Mouse (Mus musculus): Measurements from ENCODE around the gene Zbtb32. TPM values are rescaled to one million over a fixed set of nuclear protein-coding genes. Genes with fewer than 3 reads are reported as not detected.

Gene Zbtb32
- total and polyA plus RNA-seq, 3 experiments, result 173 to 183 (median 178) TPM

GRCm38 (mm10) chr7:30566033-30566432 lies 32.7 kb downstream of the Zbtb32 start:
- Histone ChIP-seq H3K27me3 (replicated peaks) (no peaks in the 10 kb centered on the region), H3K4me2 (ENCODE audit: insufficient read depth, low read depth, poor library complexity, severe bottlenecking) (no peak overlapping the region), H3K79me2 (replicated peaks; ENCODE audit: control insufficient read depth, extremely low read depth, insufficient read depth, poor library complexity, severe bottlenecking) (peaks cover 11% of the 10 kb centered on the region), H3K9ac (ENCODE audit: insufficient read depth, low read depth) (no peak overlapping the region), H3K9me3 (replicated peaks; ENCODE audit: low read length) (no peaks in the 10 kb centered on the region), H3K36me3 (replicated peaks in 1 of 2; ENCODE audit: control insufficient read depth in 1 of 2, insufficient read depth in 1 of 2, low read length in 1 of 2) (peaks cover 53 to 72% of the 10 kb centered on the region in 2 experiments), H3K4me1 (ENCODE audit: control insufficient read depth in 1 of 2, insufficient read depth in 2 of 2) (peaks cover 7 to 15% of the 10 kb centered on the region in 2 experiments; a peak in 3 of 4 replicates), H3K4me3 (replicated peaks in 1 of 3; ENCODE audit: low read depth in 2 of 3, low read length in 2 of 3, poor library complexity in 1 of 3) (no peak overlapping the region), H3K27ac (ENCODE audit: insufficient read depth, low read depth) (no peak overlapping the region; the same call in 1 of the 2 replicates)
- in situ Hi-C loops (cut with MboI; ENCODE audit: low pct_ligation_motif_present, low pct_unique_long_range_greater_than_20kb, low sequenced_read_pairs), result no loop called here
- no peak for DNase-seq (ENCODE audit: extremely low read depth)
- dilution Hi-C loops (cut with MboI; ENCODE audit: extremely low pct_ligation_motif_present, extremely low pct_unique_long_range_greater_than_20kb, low sequenced_read_pairs), result no loop called here
- TF ChIP-seq ZMIZ1 (IDR thresholded peaks at IDR 0.05; ENCODE audit: low read depth, low read length), result no peak
- no peak for TF ChIP-seq NRF1 (IDR thresholded peaks at IDR 0.05; ENCODE audit: low read depth, low read length)
- no peak for TF ChIP-seq USF1 (IDR thresholded peaks at IDR 0.05; ENCODE audit: low read depth, low read length)

GRCm38 (mm10) chr7:30564970-30565571 lies 33.6 kb downstream of the Zbtb32 start, which contains the start of gene Igflr1:
Gene Igflr1 (plus strand): TSS chr7:30565427.
- dilution Hi-C loops (cut with MboI; ENCODE audit: extremely low pct_ligation_motif_present, extremely low pct_unique_long_range_greater_than_20kb, low sequenced_read_pairs), result no loop called here
- no peaks in the 10 kb centered on the region for H3K27me3 ChIP-seq (replicated peaks)
- no peak within 1 kb of the TSS for H3K4me3 ChIP-seq (replicated peaks in 1 of 3; ENCODE audit: low read depth in 2 of 3, low read length in 2 of 3, poor library complexity in 1 of 3)
- no peak within 1 kb of the TSS; the same call in 1 of the 2 replicates for H3K27ac ChIP-seq (ENCODE audit: insufficient read depth, low read depth)
- peaks cover 7 to 19% of the 10 kb centered on the region in 2 experiments; a peak in 3 of 4 replicates for H3K4me1 ChIP-seq (ENCODE audit: control insufficient read depth in 1 of 2, insufficient read depth in 2 of 2)
- peaks cover 45 to 65% of the 10 kb centered on the region in 2 experiments for H3K36me3 ChIP-seq (replicated peaks in 1 of 2; ENCODE audit: control insufficient read depth in 1 of 2, insufficient read depth in 1 of 2, low read length in 1 of 2)
- peaks cover 11% of the 10 kb centered on the region for H3K79me2 ChIP-seq (replicated peaks; ENCODE audit: control insufficient read depth, extremely low read depth, insufficient read depth, poor library complexity, severe bottlenecking)
- no peak for DNase-seq (ENCODE audit: extremely low read depth)
- no peak within 1 kb of the TSS for H3K4me2 ChIP-seq (ENCODE audit: insufficient read depth, low read depth, poor library complexity, severe bottlenecking)
- no peak for TF ChIP-seq TBP (conservative IDR thresholded peaks at IDR 0.05; ENCODE audit: low read depth, low read length)
- no peaks in the 10 kb centered on the region for H3K9me3 ChIP-seq (replicated peaks; ENCODE audit: low read length)
- no peak within 1 kb of the TSS for H3K9ac ChIP-seq (ENCODE audit: insufficient read depth, low read depth)
- in situ Hi-C loops (cut with MboI; ENCODE audit: low pct_ligation_motif_present, low pct_unique_long_range_greater_than_20kb, low sequenced_read_pairs), result no loop called here

GRCm38 (mm10) chr7:30563906-30564280 lies 34.8 kb downstream of the Zbtb32 start:
- peaks cover 7 to 22% of the 10 kb centered on the region in 2 experiments; a peak in 3 of 4 replicates for H3K4me1 ChIP-seq (ENCODE audit: control insufficient read depth in 1 of 2, insufficient read depth in 2 of 2)
- H3K4me2 ChIP-seq (ENCODE audit: insufficient read depth, low read depth, poor library complexity, severe bottlenecking), result peak overlapping the region; percentile 71
- no peaks in the 10 kb centered on the region for H3K9me3 ChIP-seq (replicated peaks; ENCODE audit: low read length)
- H3K79me2 ChIP-seq (replicated peaks; ENCODE audit: control insufficient read depth, extremely low read depth, insufficient read depth, poor library complexity, severe bottlenecking), result peaks cover 16% of the 10 kb centered on the region
- dilution Hi-C loops (cut with MboI; ENCODE audit: extremely low pct_ligation_motif_present, extremely low pct_unique_long_range_greater_than_20kb, low sequenced_read_pairs) (no loop called here), in situ Hi-C loops (cut with MboI; ENCODE audit: low pct_ligation_motif_present, low pct_unique_long_range_greater_than_20kb, low sequenced_read_pairs) (no loop called here)
- H3K9ac ChIP-seq (ENCODE audit: insufficient read depth, low read depth), result peak overlapping the region; percentile 45; the same call in 1 of the 2 replicates
- DNase-seq (ENCODE audit: extremely low read depth), result no peak
- H3K4me3 ChIP-seq (replicated peaks in 1 of 3; ENCODE audit: low read depth in 2 of 3, low read length in 2 of 3, poor library complexity in 1 of 3), result peak overlapping the region; percentile 85 to 100 (median 90)
- no peak overlapping the region for H3K27ac ChIP-seq (ENCODE audit: insufficient read depth, low read depth)
- H3K36me3 ChIP-seq (replicated peaks in 1 of 2; ENCODE audit: control insufficient read depth in 1 of 2, insufficient read depth in 1 of 2, low read length in 1 of 2), result peaks cover 34 to 53% of the 10 kb centered on the region in 2 experiments
- TF ChIP-seq SMC3 (IDR thresholded peaks at IDR 0.05; ENCODE audit: low read depth, low read length) (no peak), CHD2 (IDR thresholded peaks at IDR 0.05; ENCODE audit: low read length) (no peak), MAFK (IDR thresholded peaks at IDR 0.05; ENCODE audit: insufficient replicate concordance, low read length) (no peak), KAT2A (IDR thresholded peaks at IDR 0.05; ENCODE audit: insufficient replicate concordance, low read length) (no peak), ELF1 (IDR thresholded peaks at IDR 0.05; ENCODE audit: low read depth, low read length) (no peak), MYC (IDR thresholded peaks at IDR 0.05; ENCODE audit: low read depth, low read length) (no peak), E2F4 (IDR thresholded peaks at IDR 0.05; ENCODE audit: insufficient replicate concordance, low read depth, low read length) (no peak), CHD1 (IDR thresholded peaks at IDR 0.05; ENCODE audit: low read depth, low read length) (no peak), SIN3A (IDR thresholded peaks at IDR 0.05; ENCODE audit: low read length) (no peak), MAX (IDR thresholded peaks at IDR 0.05; ENCODE audit: low read length) (no peak), JUND (conservative IDR thresholded peaks at IDR 0.05; ENCODE audit: low read depth, low read length) (no peak), RAD21 (IDR thresholded peaks at IDR 0.05; ENCODE audit: low read depth, low read length) (no peak)
- H3K27me3 ChIP-seq (replicated peaks), result no peaks in the 10 kb centered on the region

Data from CH12.LX (cell line).